Mouse (Mus musculus) induced T-regulatory cell, adult 2 months (primary cell): ENCODE results near the gene Fbxo2.
"Not testable (repeated sequence)": the region's sequence is repeated elsewhere in the genome, so short reads cannot be mapped to it uniquely, and the experiment has no call there.

Source experiments
- DNase-seq: peaks from one replicate; pipeline ENCODE4 v3.0.0-alpha.2; 2012; ENCODE audit warnings: low read depth

Fbxo2 gene

DNA sequence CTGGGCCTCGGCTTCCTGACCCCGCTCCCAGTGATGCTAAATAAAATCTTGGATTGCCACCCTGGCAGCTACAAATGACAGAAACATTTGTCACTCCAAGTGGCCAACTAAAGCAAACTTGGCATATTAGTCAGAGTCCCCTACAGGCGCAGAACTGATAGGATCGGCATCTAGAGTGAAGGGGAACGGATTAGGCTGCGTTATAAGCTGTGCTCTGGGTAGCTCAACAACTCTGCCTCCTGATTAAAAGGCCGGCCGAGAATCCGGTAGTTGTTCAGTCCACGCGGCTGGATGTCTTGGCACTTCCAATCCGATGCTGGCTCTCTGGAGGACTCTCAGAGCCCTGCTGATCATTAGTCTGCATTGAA is 14.1 kb downstream of the Fbxo2 start:
- no peak for DNase-seq

DNA sequence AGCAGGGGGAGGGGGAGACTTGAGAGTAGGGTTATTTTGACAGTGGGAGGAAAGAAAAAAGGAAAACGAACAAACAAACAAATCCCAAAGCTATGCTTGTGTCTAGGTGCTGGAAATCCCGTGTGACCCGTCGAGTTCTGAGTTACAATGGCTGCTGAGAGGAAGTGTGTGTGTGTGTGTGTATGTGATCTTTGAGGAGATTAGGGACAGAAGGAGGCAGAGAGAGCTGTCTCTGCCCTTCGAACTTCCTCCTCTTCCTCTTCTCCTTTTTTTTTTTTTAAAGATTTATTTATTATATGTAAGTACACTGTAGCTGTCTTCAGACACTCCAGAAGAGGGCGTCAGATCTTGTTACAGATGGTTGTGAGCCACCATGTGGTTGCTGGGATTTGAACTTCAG is 16.2 kb downstream of the Fbxo2 start:
- not testable (repeated sequence) for DNase-seq

DNA sequence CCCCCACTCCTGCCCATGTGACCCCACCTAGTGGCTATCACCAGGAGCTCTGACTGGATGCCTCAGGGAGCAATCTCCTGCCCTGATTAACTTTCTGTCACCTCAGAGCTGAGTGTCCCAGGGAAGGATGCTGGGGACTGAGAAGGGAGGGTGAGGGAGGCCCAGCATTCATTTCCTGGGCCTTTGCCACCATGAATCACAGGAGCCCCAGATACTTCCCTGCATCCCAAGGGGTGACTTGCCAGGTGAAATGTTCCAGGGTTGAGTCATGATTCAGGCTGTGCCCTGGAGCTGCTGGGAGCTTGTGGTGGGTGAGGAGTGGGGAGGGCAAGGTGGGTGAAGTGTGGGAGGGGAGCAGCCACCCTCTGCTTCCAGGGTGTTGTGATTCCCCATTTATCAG is 17.3 kb downstream of the Fbxo2 start:
- DNase-seq, result no peak

DNA sequence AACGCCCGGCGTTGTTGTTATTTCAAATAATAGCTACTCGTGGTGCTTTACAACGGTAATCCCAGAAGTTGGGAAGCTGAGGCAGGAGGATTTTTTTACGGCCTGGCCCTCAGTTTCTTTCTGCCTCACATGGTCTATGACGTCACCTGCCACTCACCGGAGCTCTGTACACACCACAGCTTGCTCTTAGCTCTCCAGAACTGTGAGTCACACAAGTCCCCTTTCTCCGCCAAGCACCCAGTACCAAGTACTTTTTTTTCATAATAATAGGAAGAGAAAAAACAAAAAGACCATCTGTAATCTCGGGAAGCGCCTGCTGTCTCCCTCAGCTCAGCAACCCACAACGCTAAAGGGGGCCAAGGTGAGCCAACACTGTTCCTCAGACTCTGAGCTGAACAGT is 21.1 kb downstream of the Fbxo2 start:
- no peak for DNase-seq

DNA sequence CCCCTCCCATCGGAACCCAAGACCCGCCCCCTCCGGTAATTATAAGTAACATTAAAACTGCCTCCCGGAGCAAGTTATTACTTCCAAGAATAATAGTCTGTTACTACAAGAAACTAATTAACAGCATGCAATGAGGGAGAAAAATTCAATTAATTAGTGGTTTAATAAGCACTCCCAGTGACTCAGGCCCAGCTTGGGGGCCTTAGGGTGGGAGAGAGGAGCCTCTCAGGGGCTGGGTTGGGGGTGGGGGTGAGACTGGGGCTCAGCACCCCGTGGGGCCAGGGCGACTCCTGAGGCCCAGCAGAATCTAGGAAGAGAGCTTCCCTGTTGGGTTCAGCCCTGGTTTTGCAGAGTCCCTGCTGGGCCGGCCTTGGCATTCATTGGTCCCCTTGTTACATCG is 21.9 kb downstream of the Fbxo2 start:
- DNase-seq, result no peak

DNA sequence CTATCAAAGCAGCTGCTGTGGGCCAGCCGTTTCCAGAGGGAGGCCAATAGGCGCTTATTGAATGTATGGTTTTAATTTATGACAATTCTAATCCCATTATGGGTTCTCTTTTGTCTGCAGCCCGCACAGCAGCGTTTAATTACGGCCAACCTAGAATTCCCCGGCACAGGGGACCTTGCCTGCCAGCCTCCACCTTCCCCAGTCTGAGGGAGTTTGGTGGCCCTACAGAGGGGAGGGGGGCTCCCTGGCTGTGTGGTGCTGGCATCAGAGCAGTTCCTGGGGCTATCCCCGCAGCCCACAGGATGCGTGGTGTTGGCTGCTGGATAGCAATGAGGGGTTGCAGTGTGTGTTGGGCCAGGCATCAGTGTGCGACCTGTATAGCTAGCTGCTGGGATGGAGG is 24.1 kb downstream of the Fbxo2 start:
- no peak for DNase-seq

DNA sequence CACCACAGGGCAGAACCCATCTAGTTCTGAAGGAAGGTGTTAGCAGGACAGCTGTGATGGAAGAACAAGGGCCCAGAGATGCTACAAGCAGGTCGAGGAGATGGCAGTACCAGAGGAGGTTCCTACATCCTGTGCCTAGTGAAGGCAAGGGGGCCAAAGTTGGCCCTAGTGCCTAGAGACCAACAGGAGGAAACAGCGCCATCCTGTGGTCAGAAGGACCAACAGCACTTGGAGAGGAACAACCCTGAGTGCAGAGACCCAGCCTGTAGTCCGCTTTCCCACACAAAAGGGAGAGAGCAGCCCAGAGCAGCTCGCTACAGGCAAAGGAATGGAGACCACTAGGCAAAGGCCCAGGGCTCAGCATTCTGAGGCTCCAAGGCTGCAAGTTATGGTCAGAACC is 25.4 kb downstream of the Fbxo2 start:
- peak; percentile 12 for DNase-seq

DNA sequence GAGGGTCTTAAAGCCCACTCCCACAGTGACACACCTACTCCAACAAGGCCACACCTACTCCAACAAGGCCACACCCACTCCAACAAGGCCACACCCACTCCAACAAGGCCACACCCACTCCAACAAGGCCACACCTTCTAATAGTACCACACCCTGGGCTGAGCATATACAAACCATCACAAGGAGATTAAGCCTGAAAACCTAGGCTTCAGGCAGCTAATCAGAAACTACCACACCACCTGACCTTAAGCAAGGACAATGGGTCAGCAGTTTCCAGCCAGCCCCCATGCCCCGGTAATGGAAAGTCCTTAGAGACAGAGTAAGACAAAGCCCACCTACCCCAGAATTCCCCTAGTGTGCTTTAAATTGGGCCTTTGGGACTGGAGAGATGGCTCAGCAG is 28.3 kb downstream of the Fbxo2 start:
- DNase-seq, result not testable (repeated sequence)

DNA sequence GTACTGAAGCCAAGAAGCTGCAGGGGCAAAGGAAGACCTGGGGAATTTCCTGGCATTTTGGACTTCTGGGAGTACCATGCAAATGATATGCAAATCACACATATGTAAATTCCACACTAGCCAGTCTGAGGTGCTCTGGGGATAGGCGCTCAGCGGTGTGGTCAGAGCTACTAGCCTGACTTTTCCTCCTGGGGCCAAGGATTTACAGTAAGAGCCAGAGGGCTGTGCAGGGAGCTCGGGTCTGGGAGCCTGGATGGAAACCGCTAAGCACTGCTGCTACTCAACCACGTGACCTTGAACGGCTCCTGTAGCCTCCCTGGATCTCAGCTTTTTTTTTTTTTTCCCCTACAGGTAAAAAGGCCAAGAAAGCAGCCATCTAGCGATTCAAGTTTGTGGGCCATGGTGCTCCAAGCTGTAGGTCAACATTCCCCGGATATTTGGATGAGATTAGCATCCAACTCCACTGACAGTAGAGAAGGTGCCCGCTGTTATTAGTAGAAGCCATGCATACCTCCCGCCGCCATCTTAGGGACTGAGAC is 32.4 kb downstream of the Fbxo2 start:
- DNase-seq, result no peak

DNA sequence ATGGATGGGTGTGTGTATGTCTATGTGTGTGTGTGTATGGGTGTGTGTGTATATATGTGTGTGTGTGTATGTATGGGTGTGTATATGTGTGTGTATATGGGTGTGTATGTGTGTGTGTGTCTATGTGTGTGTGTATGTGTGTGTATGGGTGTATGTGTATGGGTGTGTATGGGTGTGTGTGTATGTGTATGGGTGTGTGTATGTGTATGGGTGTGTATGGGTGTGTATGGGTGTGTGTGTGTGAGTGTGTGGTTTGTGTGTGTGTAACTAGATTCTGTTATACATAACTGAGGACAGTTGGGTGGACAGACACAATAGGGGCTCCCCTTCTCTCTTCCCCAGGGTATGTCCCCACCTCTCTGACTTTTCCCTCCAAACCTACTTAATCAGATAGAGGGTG is 34.0 kb downstream of the Fbxo2 start:
- DNase-seq, result no peak

DNA sequence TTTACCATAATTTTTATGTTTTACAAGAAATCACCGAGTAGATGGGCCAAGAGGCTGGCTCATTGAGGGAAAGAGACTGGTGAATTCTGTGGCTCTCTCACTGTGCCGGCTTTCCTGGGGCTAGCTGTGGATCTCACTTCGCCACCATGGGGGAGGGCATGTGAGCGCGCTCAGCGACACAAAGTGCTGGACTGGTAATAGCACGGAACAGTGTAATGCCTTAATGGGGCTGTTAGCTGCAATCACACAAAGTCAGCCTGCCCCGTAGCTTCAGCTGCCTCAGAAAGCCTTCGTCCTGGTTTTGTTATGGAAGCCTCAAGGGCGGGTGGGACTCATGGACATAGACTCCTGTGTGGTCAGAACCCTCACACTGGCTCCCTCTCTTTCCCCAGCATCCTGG is 38.3 kb downstream of the Fbxo2 start:
- DNase-seq, result no peak

DNA sequence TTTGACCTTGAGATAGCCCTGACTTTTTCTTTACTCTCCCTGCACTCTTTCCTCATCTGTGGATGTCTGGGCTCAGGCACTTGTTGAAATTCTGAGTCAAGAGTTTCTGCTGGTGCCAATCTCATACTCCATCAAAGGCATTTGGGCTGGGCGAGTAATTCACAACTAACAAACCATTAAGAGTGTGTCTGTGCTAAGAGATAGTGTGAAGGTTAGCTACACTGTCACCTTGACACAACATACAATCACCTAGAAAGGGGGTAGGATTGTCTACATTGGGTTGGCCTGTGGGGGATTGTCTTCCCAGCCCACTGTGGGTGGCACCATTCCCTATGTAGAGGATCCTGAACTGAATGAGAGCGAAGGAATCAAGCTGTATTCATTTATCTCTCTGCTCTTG is 43.1 kb downstream of the Fbxo2 start:
- no peak for DNase-seq

DNA sequence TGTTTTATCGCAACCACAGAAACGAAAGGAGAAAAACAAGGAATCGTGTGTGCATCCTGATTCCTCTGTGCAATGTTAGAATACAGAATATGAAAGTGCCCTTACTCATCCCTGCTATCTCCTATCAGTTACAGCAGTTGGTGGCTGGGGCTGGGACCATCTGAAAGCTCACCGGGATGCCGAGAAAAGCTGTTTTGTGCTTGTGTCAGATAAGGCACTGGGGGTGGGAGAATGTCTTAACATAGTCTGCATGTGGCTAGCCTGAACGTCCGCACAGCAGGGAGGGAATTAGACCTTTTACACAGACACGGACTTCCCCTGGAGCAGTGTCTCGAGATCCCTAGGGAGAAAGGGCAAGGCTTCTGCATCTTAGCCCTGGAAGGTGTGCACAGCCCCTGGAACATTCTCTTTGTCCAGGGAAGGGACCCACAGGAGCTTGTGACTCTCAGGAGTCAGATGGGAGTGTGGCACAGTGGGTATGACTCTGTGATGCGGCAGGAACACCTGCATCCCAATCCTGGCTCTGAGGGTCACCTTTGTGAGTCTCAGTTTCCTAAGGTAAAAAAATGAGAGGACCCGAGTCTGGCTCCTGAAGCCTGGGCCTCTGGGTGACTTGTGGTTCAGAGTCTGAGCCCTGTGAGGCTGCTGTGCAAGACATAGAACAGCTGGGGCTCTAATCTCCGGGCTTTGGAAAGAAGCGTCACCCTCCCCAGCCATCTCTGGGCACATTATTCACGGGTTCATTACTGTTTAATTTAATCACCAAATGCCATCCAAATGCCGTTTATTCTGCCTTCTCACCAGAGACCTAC is 43.8 kb downstream of the Fbxo2 start:
- no peak for DNase-seq

DNA sequence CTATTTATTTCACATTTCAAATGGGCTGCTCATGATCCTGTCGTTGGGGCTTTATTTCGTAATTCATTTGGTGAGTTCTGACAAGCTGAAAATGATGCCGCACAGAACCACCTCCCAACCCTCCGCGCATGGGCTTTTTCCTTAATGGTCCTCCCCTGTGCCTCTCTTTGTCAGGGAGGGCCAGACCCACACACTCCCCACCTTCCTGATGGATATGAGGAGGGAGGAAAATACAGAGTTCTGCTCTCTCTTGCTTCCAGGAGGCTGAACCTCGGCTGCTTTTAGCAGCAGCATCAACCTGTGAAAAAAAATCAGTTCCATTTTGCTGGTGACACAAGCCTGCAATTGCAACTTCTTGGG is 44.4 kb downstream of the Fbxo2 start:
- DNase-seq, result no peak

DNA sequence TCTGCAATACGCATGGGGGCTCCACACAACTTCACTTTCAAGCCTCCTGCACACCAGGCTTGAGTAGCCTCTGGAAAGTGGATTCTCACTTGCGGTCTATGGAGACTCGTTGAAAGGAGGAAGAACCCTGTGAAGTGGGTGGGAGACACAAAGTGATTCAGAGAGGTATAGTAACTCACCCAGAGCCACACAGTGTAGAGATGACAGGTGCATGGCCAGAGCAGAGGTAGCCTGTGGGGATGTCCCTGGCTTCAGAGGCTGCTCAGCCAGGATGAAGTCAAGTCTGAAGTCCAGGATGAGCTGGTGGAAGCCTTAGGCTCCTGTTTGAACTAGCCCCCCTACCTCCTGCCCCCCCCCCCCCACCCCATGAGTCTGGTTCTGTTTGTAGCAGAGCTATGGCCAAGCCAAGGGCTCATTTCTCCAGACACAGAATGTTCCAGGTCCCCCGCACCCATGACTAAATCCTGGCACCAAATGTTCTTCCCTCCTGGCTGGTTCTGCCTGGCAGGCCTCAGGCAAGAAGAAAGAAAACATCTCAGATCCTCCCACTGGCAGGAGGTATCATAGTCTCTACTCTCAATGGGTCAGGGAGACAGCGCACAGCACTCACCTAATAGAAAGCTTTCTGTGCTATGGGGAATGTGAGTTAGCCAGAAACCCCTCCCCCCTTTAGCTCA is 54.2 kb downstream of the Fbxo2 start:
- no peak for DNase-seq

DNA sequence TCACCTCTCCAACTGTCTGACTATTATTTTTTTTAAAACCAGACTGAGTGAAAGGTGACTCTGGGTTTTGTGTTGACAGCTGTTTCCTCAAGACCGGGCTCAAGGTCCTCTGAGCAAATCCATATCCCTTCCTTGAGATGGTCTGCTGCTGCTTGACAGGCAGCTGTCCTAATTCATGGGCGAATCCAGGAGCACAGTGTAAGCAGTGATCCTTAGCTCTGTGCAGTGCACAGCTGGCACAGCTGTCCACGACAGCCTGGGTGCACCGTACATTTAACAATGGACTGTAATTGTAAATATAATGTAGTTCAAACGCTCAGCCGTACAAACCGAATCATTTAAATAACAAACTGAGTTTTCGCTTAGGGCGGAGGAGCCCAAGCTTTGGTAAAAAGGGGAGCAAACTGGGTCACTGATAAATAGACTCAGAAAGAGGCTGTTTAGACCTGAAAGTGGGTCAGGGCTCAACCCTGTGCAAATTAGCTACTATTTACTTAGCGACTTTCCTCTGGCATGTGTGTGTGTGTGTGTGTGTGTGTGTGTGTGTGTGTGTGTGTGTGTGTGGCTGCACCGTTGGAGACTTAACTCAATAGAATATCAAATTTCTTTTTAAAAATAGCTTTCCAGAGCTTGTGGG is 55.0 kb downstream of the Fbxo2 start:
- DNase-seq, result no peak
